Mouse (Mus musculus) hindbrain, embryonic 11.5 days (tissue): ENCODE data around the gene Iqcn. TPM values are rescaled to one million over a fixed set of nuclear protein-coding genes. Genes with fewer than 3 reads are reported as not detected.

Experiments used
- ATAC-seq: fragments of 200-750 bp; cut with Nextera tagmentation; 2 replicates; pipeline ENCODE4 v1.8.0; 2017; ENCODE audit warnings: mild to moderate bottlenecking, moderate TSS enrichment, moderate library complexity; ENCODE audit not compliant: low FRiP score
- DNase-seq: peaks from one replicate; pipeline ENCODE4 v3.0.0-alpha.2; 2015; ENCODE audit warnings: low spot score
- H3K27ac ChIP-seq: fragments of 300-500 bp; sonication (generic); 2 replicates; pipeline ENCODE4 v1.5.1; 2014; ENCODE audit warnings: mild to moderate bottlenecking, low read depth, low read length
- H3K27me3 ChIP-seq: fragments of 300-500 bp; sonication (generic); 2 replicates; pipeline ENCODE4 v1.6.1; 2014; ENCODE audit warnings: mild to moderate bottlenecking, low read length, moderate library complexity, mixed read lengths; ENCODE audit not compliant: control insufficient read depth, insufficient read depth
- H3K36me3 ChIP-seq: fragments of 300-500 bp; sonication (generic); 2 replicates; pipeline ENCODE4 v1.6.1; 2014; ENCODE audit warnings: mild to moderate bottlenecking, low read length, moderate library complexity, mixed read lengths; ENCODE audit not compliant: control insufficient read depth, insufficient read depth
- H3K4me1 ChIP-seq: fragments of 300-500 bp; sonication (generic); replicated peaks from 2 replicates; pipeline ENCODE4 v1.6.1; 2014; ENCODE audit warnings: low read length, mixed read lengths; ENCODE audit not compliant: control insufficient read depth, insufficient read depth
- H3K4me2 ChIP-seq: fragments of 300-500 bp; sonication (generic); replicated peaks from 2 replicates; pipeline ENCODE4 v1.6.1; 2014; ENCODE audit warnings: mild to moderate bottlenecking, low read depth, low read length
- H3K4me3 ChIP-seq: fragments of 300-500 bp; sonication (generic); 2 replicates; pipeline ENCODE4 v1.5.1; 2014; ENCODE audit warnings: low read depth, low read length
- H3K9ac ChIP-seq: fragments of 300-500 bp; sonication (generic); 2 replicates; pipeline ENCODE4 v1.6.1; 2014; ENCODE audit warnings: low read depth, low read length
- H3K9me3 ChIP-seq: fragments of 300-500 bp; sonication (generic); 2 replicates; pipeline ENCODE4 v1.6.1; 2016; ENCODE audit warnings: low read length; ENCODE audit not compliant: control insufficient read depth
- WGBS: fragments of 180-500 bp; shearing (Covaris S2); extraction: QIAGEN DNeasy Blood & Tissue Kit; methylation state at CpG from one replicate; pipeline ENCODE4 v1.1.7; 2014; 5-methylcytosine and 5-hydroxymethylcytosine counted together
- polyA plus RNA-seq: library from polyadenylated mRNA; unstranded; fragments of >200 nt; fragmentation: Nextera tagmentation; extraction: Ambion mirVana; gene quantifications from 2 replicates; pipeline ENCODE4 v1.2.1, GENCODE M21; 2014

The Iqcn gene
- polyA plus RNA-seq, 1 experiment from 2014 or later, result 0.03 TPM

DNA sequence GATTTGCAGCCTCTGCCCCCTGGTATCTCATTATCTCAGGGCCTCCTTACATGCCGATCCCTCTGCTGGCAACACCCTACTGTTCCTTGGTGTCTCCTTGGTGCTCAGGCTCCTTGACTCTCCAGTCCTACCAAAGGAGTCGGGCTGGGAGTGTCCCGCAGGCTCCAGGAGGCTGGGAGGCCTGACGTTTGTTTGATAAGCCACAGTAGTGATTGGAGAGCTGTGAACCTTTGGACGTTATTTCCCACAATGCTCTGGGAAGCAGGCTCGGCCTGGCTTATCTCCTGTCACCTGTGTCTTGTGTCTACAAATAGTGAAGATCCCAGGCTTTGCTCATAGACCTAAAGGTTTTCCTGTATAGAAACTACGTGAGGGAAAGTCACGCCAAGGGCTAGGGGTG is 60.8 kb downstream of the Iqcn start:
- WGBS, result 85% methylated on average over 8 of the region's 8 CpGs
- ATAC-seq (no peak), DNase-seq (no peak)
- H3K27ac ChIP-seq, result no peak overlapping the region
- H3K27me3 ChIP-seq, result no peaks in the 10 kb centered on the region
- H3K4me1 ChIP-seq, result peaks cover 10% of the 10 kb centered on the region
- H3K9me3 ChIP-seq, result no peaks in the 10 kb centered on the region
- H3K36me3 ChIP-seq, result no peaks in the 10 kb centered on the region
- no peak overlapping the region for H3K4me2 ChIP-seq
- H3K4me3 ChIP-seq, result no peak overlapping the region
- H3K9ac ChIP-seq, result no peak overlapping the region

DNA sequence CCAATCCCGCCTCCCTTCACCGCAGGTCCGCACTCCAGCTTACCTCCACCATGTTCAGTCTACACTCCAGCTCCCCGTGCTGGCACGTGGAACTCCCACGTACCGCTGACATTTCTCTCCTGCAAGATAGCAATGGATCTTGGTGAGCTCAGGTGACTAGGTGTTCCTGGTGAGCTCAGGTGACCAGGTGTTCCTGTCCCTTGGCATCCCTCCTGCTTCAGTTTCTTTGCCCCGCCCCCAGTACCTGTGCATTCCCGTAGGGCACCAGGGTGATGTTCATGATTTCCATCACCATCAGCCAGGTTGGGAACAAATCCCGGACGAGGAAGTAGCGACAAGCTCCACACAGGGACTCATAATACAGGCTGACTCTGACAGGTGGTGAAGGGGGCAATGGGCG is 61.4 kb downstream of the Iqcn start:
- peaks cover 10% of the 10 kb centered on the region for H3K4me1 ChIP-seq
- no peak for ATAC-seq
- 96% methylated on average over 13 of the region's 13 CpGs for WGBS

GRCm38 (mm10) chr8:70765329-70765728 is 62.1 kb downstream of the Iqcn start:
- DNase-seq (no peak), ATAC-seq (no peak)
- Histone ChIP-seq H3K36me3 (0 out of 2 replicates have a peak, but pooled peaks cover under 1% of the 10 kb centered on the region), H3K4me1 (peaks cover 8% of the 10 kb centered on the region), H3K9ac (no peak overlapping the region), H3K4me3 (no peak overlapping the region), H3K9me3 (no peaks in the 10 kb centered on the region), H3K4me2 (no peak overlapping the region; the same call in 1 of the 2 replicates), H3K27me3 (no peaks in the 10 kb centered on the region), H3K27ac (no peak overlapping the region)
- WGBS, result 85% methylated on average over 9 of the region's 9 CpGs

More for the DNA sequence above, 61.4 kb downstream of the Iqcn start:
- no peak overlapping the region for H3K4me3 ChIP-seq
- H3K9ac ChIP-seq, result no peak overlapping the region
- H3K4me2 ChIP-seq, result no peak overlapping the region
- H3K27ac ChIP-seq, result no peak overlapping the region
- no peaks in the 10 kb centered on the region for H3K36me3 ChIP-seq
- H3K27me3 ChIP-seq, result no peaks in the 10 kb centered on the region
- DNase-seq, result no peak
- no peaks in the 10 kb centered on the region for H3K9me3 ChIP-seq

DNA sequence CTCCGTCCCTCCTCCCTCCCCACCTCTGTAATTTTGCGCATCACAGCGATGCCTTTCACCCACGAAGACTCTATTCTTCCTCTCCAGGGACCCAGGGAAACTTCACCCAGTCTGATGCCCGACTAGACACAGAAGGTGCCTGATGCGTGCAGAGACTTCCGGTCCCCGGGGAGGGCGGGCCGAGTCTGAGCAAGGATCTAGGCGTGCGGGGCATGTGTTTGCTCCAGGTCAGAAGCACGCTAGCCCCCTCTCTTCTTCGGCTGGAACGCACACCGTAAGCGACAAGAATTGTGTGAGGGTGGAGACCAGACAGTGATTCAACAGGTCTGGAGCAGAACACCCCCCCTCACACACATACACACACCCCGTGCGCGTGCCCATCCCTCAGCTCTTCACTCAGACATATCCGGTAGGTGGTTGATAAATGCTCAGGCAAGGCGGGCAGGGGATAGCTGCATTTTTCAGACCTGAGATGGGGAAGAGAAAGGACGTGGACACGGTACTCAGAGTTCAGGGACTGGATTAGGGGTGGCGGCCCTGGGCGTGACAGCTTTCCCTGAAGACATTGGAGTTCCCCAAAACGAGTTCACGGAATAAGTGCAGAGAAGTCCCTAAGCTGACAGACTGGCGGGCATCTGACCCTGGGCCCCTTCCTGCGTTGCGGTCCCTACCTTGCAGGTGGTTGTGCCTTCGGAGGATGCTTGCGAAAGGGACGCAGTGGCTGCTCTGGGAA is 62.7 kb downstream of the Iqcn start:
- peak; percentile 44 for DNase-seq
- Histone ChIP-seq H3K4me3 (peak overlapping the region; percentile 17), H3K27me3 (no peaks in the 10 kb centered on the region), H3K4me2 (peak overlapping the region; percentile 42), H3K4me1 (peaks cover 8% of the 10 kb centered on the region), H3K36me3 (0 out of 2 replicates have a peak, but pooled peaks cover 3% of the 10 kb centered on the region), H3K27ac (no peak overlapping the region), H3K9ac (peak overlapping the region; percentile 47), H3K9me3 (no peaks in the 10 kb centered on the region)
- WGBS, result 2% methylated on average over 34 of the region's 34 CpGs
- no peak for ATAC-seq

GRCm38 (mm10) chr8:70766571-70767440 is 63.5 kb downstream of the Iqcn start:
- Histone ChIP-seq H3K9me3 (no peaks in the 10 kb centered on the region), H3K4me2 (peak overlapping the region; percentile 42), H3K27me3 (no peaks in the 10 kb centered on the region), H3K27ac (no peak overlapping the region), H3K4me3 (peak overlapping the region; percentile 17; the same call in 1 of the 2 replicates), H3K9ac (peak overlapping the region; percentile 31; the same call in 1 of the 2 replicates), H3K36me3 (peaks cover 7% of the 10 kb centered on the region; the same call in 1 of the 2 replicates), H3K4me1 (peaks cover 8% of the 10 kb centered on the region)
- 9% methylated on average over 21 of the region's 21 CpGs for WGBS
- ATAC-seq, result peak; percentile 20; the same call in 1 of the 2 replicates
- DNase-seq, result peak; percentile 53

Other genes with a start within 250 kb of the Iqcn start
- 11.1 and 12.8 TPM in 2 replicates for gene Klhl26, start 226.5 kb upstream of the Iqcn start, polyA plus RNA-seq
- gene Tmem59l, start 216.1 kb upstream of the Iqcn start, polyA plus RNA-seq, result 15.6 and 19.6 TPM in 2 replicates
- gene Crlf1, start 210.3 kb upstream of the Iqcn start, polyA plus RNA-seq, result 2.4 and 6.6 TPM in 2 replicates
- gene Rex1bd, start 196.7 kb upstream of the Iqcn start, polyA plus RNA-seq, result 129 and 136 TPM in 2 replicates
- 814 and 839 TPM in 2 replicates for gene Uba52, start 192.7 kb upstream of the Iqcn start, polyA plus RNA-seq
- gene Fkbp8, start 175.7 kb upstream of the Iqcn start, polyA plus RNA-seq, result 226 and 243 TPM in 2 replicates
- gene Kxd1, start 175.5 kb upstream of the Iqcn start, polyA plus RNA-seq, result 48.3 and 52.6 TPM in 2 replicates
- 15.4 and 16.5 TPM in 2 replicates for gene Ell, start 164.0 kb upstream of the Iqcn start, polyA plus RNA-seq
- 57.9 and 65.1 TPM in 2 replicates for gene Isyna1, start 109.1 kb upstream of the Iqcn start, polyA plus RNA-seq
- 126 and 129 TPM in 2 replicates for gene Ssbp4, start 94.6 kb upstream of the Iqcn start, polyA plus RNA-seq
- gene Lrrc25, start 87.3 kb upstream of the Iqcn start, polyA plus RNA-seq, result 0.85 and 0.97 TPM in 2 replicates
- not detected in 2 replicates for gene Gdf15, start 71.0 kb upstream of the Iqcn start, polyA plus RNA-seq
- gene Pgpep1, start 43.1 kb upstream of the Iqcn start, polyA plus RNA-seq, result 170 TPM in 2 replicates
- gene Lsm4, start 30.2 kb upstream of the Iqcn start, polyA plus RNA-seq, result 282 and 299 TPM in 2 replicates
- gene Jund, start 4.5 kb upstream of the Iqcn start, polyA plus RNA-seq, result 126 and 137 TPM in 2 replicates
- not detected in 2 replicates for gene Gm3336, start 15.1 kb downstream of the Iqcn start, polyA plus RNA-seq
- 0.09 TPM in 1 of 2 replicates, not detected in the other for gene Pde4c, start 20.3 kb downstream of the Iqcn start, polyA plus RNA-seq
- 91.5 and 94.3 TPM in 2 replicates for gene Rab3a, start 51.2 kb downstream of the Iqcn start, polyA plus RNA-seq
- gene Mpv17l2, start 57.5 kb downstream of the Iqcn start, polyA plus RNA-seq, result 38.7 and 40.6 TPM in 2 replicates
- 31.5 and 36.5 TPM in 2 replicates for gene Pik3r2, start 73.3 kb downstream of the Iqcn start, polyA plus RNA-seq
- 11.2 and 12.3 TPM in 2 replicates for gene Mast3, start 101.6 kb downstream of the Iqcn start, polyA plus RNA-seq
- gene Il12rb1, start 105.0 kb downstream of the Iqcn start, polyA plus RNA-seq, result 0.08 TPM in 1 of 2 replicates, not detected in the other
- gene Arrdc2, start 136.3 kb downstream of the Iqcn start, polyA plus RNA-seq, result 9.9 and 10.3 TPM in 2 replicates
- 10.7 and 12.2 TPM in 2 replicates for gene Kcnn1, start 159.8 kb downstream of the Iqcn start, polyA plus RNA-seq
- gene Ccdc124, start 170.5 kb downstream of the Iqcn start, polyA plus RNA-seq, result 162 and 173 TPM in 2 replicates
- 0.47 and 0.71 TPM in 2 replicates for gene Slc5a5, start 189.3 kb downstream of the Iqcn start, polyA plus RNA-seq
- gene Rpl18a, start 194.0 kb downstream of the Iqcn start, polyA plus RNA-seq, result 3,048 and 3,182 TPM in 2 replicates
- gene Map1s, start 202.5 kb downstream of the Iqcn start, polyA plus RNA-seq, result 32.3 and 34.3 TPM in 2 replicates